ENCODE assay signal across 8 mouse cellular contexts in the genomic region with DNA sequence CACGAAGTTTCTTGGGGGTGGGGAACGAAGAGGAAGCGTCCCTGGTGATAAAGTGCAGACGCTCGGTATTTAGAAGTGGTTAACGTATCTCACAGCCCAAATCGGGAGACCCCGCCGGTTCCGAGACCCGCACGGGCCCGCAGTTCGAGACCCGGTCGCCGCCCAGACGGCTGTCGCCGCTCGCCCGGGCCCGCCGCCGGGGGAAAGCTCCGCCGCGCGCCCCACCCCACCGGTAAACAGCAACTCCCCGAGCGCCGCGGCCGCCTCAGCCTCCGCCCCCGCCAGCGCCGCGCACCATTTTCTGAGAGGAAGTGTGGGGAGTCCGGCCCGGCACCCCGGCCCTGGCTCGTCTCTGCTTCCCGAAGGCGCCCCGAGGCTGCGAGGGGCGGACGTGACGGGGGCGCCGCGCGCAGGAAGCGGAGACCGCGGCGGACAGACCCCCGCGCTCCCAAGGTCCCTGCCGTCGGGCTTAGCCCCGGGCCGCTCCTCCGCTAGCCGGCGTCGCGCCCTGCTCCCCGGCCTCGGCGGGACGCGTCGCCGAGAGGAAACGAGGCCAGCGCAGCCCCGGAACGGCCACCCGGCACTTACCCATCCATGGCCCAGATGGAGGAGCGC. TPM values are rescaled to one million over a fixed set of nuclear protein-coding genes. Genes with fewer than 3 reads are reported as not detected.
DNase-seq lines count a peak whose midpoint lies in the region; ATAC-seq and TF ChIP-seq lines count a peak whose summit lies in the region.

No protein-coding gene starts in this region.

- peak; percentile 87 for DNase-seq in CD4-positive, CD25-positive, alpha-beta regulatory T cell, adult 2 months (ENCODE audit: low read depth, low spot score)
- DNase-seq in liver, embryonic 11.5 days (ENCODE audit: low spot score) = peak; percentile 83
- peak; percentile 85 for DNase-seq in naive thymus-derived CD4-positive, alpha-beta T cell, adult 2 months (ENCODE audit: low read depth)

- TF ChIP-seq POLR2A in bone marrow, adult 2 months (IDR thresholded peaks at IDR 0.05; ENCODE audit: borderline replicate concordance, control insufficient read depth, low read depth, low read length) = no peak
- no peak for TF ChIP-seq POLR2A in embryonic fibroblast, embryonic 13.5 days (IDR thresholded peaks at IDR 0.05; ENCODE audit: low read depth, low read length)

- no peaks in the 10 kb centered on the region for H3K9me3 ChIP-seq in heart, embryonic 11.5 days (replicated peaks; ENCODE audit: control insufficient read depth, low read length)
- no peaks in the 10 kb centered on the region for H3K9me3 ChIP-seq in kidney, embryonic 15.5 days (replicated peaks)
- no peaks in the 10 kb centered on the region for H3K9me3 ChIP-seq in liver, embryonic 11.5 days (ENCODE audit: control insufficient read depth, low read length)
- no peaks in the 10 kb centered on the region for H3K9me3 ChIP-seq in stomach, embryonic 16.5 days (replicated peaks; ENCODE audit: control insufficient read depth, low read length)

- ATAC-seq in heart, embryonic 11.5 days (replicated peaks; ENCODE audit: insufficient number of reproducible peaks, low FRiP score, low TSS enrichment) = peak; percentile 71
- peak; percentile 79 for ATAC-seq in kidney, embryonic 15.5 days (replicated peaks; ENCODE audit: low FRiP score)
- ATAC-seq in liver, embryonic 11.5 days (replicated peaks; ENCODE audit: low FRiP score) = peak; percentile 72
- ATAC-seq in stomach, embryonic 16.5 days (ENCODE audit: insufficient read depth, low FRiP score) = peak; percentile 74

- no peak for TF ChIP-seq CTCF in bone marrow, adult 2 months (IDR thresholded peaks at IDR 0.05; ENCODE audit: control insufficient read depth, insufficient read depth, low read length)
- no peak for TF ChIP-seq CTCF in embryonic fibroblast, embryonic 13.5 days (IDR thresholded peaks at IDR 0.05; ENCODE audit: borderline replicate concordance, insufficient read depth, low read length)

- H3K9ac ChIP-seq in heart, embryonic 11.5 days (ENCODE audit: low read depth, low read length) = peak overlapping the region; percentile 98
- peak overlapping the region; percentile 96 for H3K9ac ChIP-seq in kidney, embryonic 15.5 days
- peak overlapping the region; percentile 98 for H3K9ac ChIP-seq in liver, embryonic 11.5 days (ENCODE audit: low read depth, low read length)
- peak overlapping the region; percentile 96 for H3K9ac ChIP-seq in stomach, embryonic 16.5 days (ENCODE audit: low read length)

- peak overlapping the region; percentile 87 for H3K4me3 ChIP-seq in bone marrow, adult 2 months (replicated peaks; ENCODE audit: control insufficient read depth, low read depth, low read length)
- H3K4me3 ChIP-seq in embryonic fibroblast, embryonic 13.5 days (ENCODE audit: insufficient read depth, low read length) = peak overlapping the region; percentile 85
- peak overlapping the region; percentile 95 for H3K4me3 ChIP-seq in heart, embryonic 11.5 days (ENCODE audit: low read depth, low read length)
- H3K4me3 ChIP-seq in kidney, embryonic 15.5 days (replicated peaks) = peak overlapping the region; percentile 98
- H3K4me3 ChIP-seq in liver, embryonic 11.5 days (ENCODE audit: low read depth, low read length) = peak overlapping the region; percentile 94
- H3K4me3 ChIP-seq in stomach, embryonic 16.5 days (replicated peaks; ENCODE audit: low read length) = peak overlapping the region; percentile 94

- no peaks in the 10 kb centered on the region for H3K27me3 ChIP-seq in heart, embryonic 11.5 days (ENCODE audit: control insufficient read depth, insufficient read depth, low read length)
- H3K27me3 ChIP-seq in kidney, embryonic 15.5 days = no peaks in the 10 kb centered on the region
- H3K27me3 ChIP-seq in liver, embryonic 11.5 days (replicated peaks; ENCODE audit: control insufficient read depth, insufficient read depth, low read length) = no peaks in the 10 kb centered on the region
- H3K27me3 ChIP-seq in stomach, embryonic 16.5 days (ENCODE audit: control insufficient read depth, insufficient read depth, low read length) = no peaks in the 10 kb centered on the region

- peak overlapping the region; percentile 100 for H3K27ac ChIP-seq in bone marrow, adult 2 months (ENCODE audit: control insufficient read depth, insufficient read depth, low read depth, low read length, poor library complexity)
- peak overlapping the region; percentile 91 for H3K27ac ChIP-seq in embryonic fibroblast, embryonic 13.5 days (ENCODE audit: insufficient read depth, low read length)
- H3K27ac ChIP-seq in heart, embryonic 11.5 days (ENCODE audit: low read depth, low read length) = peak overlapping the region; percentile 99
- peak overlapping the region; percentile 98 for H3K27ac ChIP-seq in kidney, embryonic 15.5 days
- H3K27ac ChIP-seq in liver, embryonic 11.5 days (ENCODE audit: low read depth, low read length) = peak overlapping the region; percentile 94
- H3K27ac ChIP-seq in stomach, embryonic 16.5 days (ENCODE audit: low read length) = peak overlapping the region; percentile 99

- no peaks in the 10 kb centered on the region; the same call in 1 of the 2 replicates for H3K4me1 ChIP-seq in bone marrow, adult 2 months (ENCODE audit: control insufficient read depth, insufficient read depth, low read length)
- H3K4me1 ChIP-seq in embryonic fibroblast, embryonic 13.5 days (ENCODE audit: control insufficient read depth, insufficient read depth, low read length) = no peaks in the 10 kb centered on the region
- 0 out of 2 replicates have a peak, but pooled peaks cover 7% of the 10 kb centered on the region for H3K4me1 ChIP-seq in heart, embryonic 11.5 days (ENCODE audit: control insufficient read depth, insufficient read depth, low read length)
- peaks cover 19% of the 10 kb centered on the region for H3K4me1 ChIP-seq in kidney, embryonic 15.5 days
- H3K4me1 ChIP-seq in liver, embryonic 11.5 days (replicated peaks; ENCODE audit: control insufficient read depth, insufficient read depth, low read length) = peaks cover 20% of the 10 kb centered on the region
- peaks cover 16% of the 10 kb centered on the region for H3K4me1 ChIP-seq in stomach, embryonic 16.5 days (ENCODE audit: control insufficient read depth, insufficient read depth, low read length)

- peak overlapping the region; percentile 86 for H3K4me2 ChIP-seq in heart, embryonic 11.5 days
- H3K4me2 ChIP-seq in kidney, embryonic 15.5 days = peak overlapping the region; percentile 90
- peak overlapping the region; percentile 92 for H3K4me2 ChIP-seq in liver, embryonic 11.5 days
- peak overlapping the region; percentile 81 for H3K4me2 ChIP-seq in stomach, embryonic 16.5 days (ENCODE audit: low read depth, low read length)

- WGBS in bone marrow, adult 2 months = under 1% methylated on average over 83 of the region's 83 CpGs
- WGBS in heart, embryonic 11.5 days (ENCODE audit: insufficient replicate concordance) = under 1% methylated on average over 60 of the region's 83 CpGs
- WGBS in kidney, embryonic 15.5 days = under 1% methylated on average over 80 of the region's 83 CpGs
- under 1% methylated on average over 75 of the region's 83 CpGs for WGBS in liver, embryonic 11.5 days
- under 1% methylated on average over 82 of the region's 83 CpGs for WGBS in stomach, embryonic 16.5 days

- no peaks in the 10 kb centered on the region for H3K36me3 ChIP-seq in heart, embryonic 11.5 days (ENCODE audit: control insufficient read depth, insufficient read depth, low read length)
- H3K36me3 ChIP-seq in kidney, embryonic 15.5 days = no peaks in the 10 kb centered on the region
- H3K36me3 ChIP-seq in liver, embryonic 11.5 days (ENCODE audit: control insufficient read depth, insufficient read depth, low read length) = no peaks in the 10 kb centered on the region
- no peaks in the 10 kb centered on the region for H3K36me3 ChIP-seq in stomach, embryonic 16.5 days (ENCODE audit: control insufficient read depth, insufficient read depth, low read length)

RNA-seq across cellular contexts. Expression of gene Ptbp3, which starts 0.5 kb away (rescaled TPM):
- polyA plus RNA-seq in bone marrow, adult 2 months (2011; ENCODE audit: insufficient read depth, insufficient read length, low replicate concordance, missing spikeins) = 46.2 and 50.7 TPM in 2 replicates
- polyA plus RNA-seq in embryonic fibroblast, embryonic 13.5 days (2011; ENCODE audit: insufficient read length, low read depth, missing spikeins) = 78.3 and 90.7 TPM in 2 replicates
- 48.4 and 51.3 TPM in 2 replicates for polyA plus RNA-seq in heart, embryonic 11.5 days (2014; fragmentation: Nextera tagmentation; extraction: Ambion mirVana)
- polyA plus RNA-seq in kidney, embryonic 15.5 days (2015; fragmentation: Nextera tagmentation; extraction: Ambion mirVana) = 64.9 and 67.2 TPM in 2 replicates
- polyA plus RNA-seq in liver, embryonic 11.5 days (2014; fragmentation: Nextera tagmentation; extraction: Ambion mirVana) = 77.7 and 80.0 TPM in 2 replicates
- polyA plus RNA-seq in stomach, embryonic 16.5 days (2015; fragmentation: Nextera tagmentation; extraction: Ambion mirVana) = 54.4 and 60.5 TPM in 2 replicates

RNA-seq across cellular contexts. Expression of gene Hsdl2, which starts 32.7 kb away (rescaled TPM):
- 7.7 and 15.2 TPM in 2 replicates for polyA plus RNA-seq in bone marrow, adult 2 months (2011; ENCODE audit: insufficient read depth, insufficient read length, low replicate concordance, missing spikeins)
- polyA plus RNA-seq in embryonic fibroblast, embryonic 13.5 days (2011; ENCODE audit: insufficient read length, low read depth, missing spikeins) = 20.9 and 21.3 TPM in 2 replicates
- polyA plus RNA-seq in heart, embryonic 11.5 days (2014; fragmentation: Nextera tagmentation; extraction: Ambion mirVana) = 30.8 and 34.2 TPM in 2 replicates
- polyA plus RNA-seq in kidney, embryonic 15.5 days (2015; fragmentation: Nextera tagmentation; extraction: Ambion mirVana) = 24.1 and 25.4 TPM in 2 replicates
- 22.4 and 25.8 TPM in 2 replicates for polyA plus RNA-seq in liver, embryonic 11.5 days (2014; fragmentation: Nextera tagmentation; extraction: Ambion mirVana)
- 31.8 and 33.8 TPM in 2 replicates for polyA plus RNA-seq in stomach, embryonic 16.5 days (2015; fragmentation: Nextera tagmentation; extraction: Ambion mirVana)

Comparison
In these comparisons a context has a peak if more than half of its experiments do, and no peak if none do; other contexts are left out.
1. Peak in every context shown above with its lines: DNase-seq, ATAC-seq, H3K4me3 ChIP-seq and H3K27ac ChIP-seq.